Mouse (Mus musculus): ENCODE results near the gene Surf2.
"Not testable (repeated sequence)": the region's sequence is repeated elsewhere in the genome, so short reads cannot be mapped to it uniquely, and the experiment has no call there.

The Surf2 gene

DNA sequence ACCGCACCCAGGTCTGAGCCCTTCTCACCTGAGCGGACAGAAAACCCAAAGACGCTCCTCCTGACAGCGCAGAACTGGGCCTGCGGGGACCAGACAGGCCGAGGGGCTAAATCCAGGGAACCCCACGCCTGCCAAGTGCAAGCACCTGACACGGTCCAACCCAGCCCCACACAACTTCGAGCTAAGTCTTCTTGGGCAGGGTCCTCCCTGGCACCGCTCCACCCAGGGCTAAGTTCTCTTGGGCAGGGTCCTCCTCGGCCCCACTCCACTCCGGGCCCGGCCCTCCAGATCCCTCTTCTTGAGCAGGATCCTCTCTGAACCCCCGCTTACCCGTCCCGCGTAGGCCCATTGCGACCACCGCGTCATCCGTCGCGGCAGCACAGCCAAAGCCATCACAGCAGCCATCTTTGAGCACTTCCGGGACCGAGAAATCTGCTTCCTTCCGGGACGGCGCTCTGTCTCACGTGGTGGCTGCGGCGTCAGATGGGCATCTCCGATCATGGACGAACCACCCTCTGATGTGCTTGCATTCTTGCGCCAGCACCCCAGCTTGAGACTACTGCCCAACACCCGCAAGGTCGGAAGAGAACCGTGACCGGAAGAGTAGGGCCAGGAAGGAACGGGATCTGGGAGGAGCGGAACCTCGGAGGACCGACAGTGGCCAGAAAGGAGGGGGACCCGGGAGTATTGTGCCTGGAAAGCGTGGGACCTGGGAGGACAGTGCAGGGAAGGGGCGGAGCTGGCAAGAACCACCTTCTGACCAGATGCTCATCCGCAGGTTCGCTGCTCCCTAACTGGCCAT is at the start of gene Surf2, which contains the start of gene Surf1:
Gene Surf2, plus strand, starts transcription at position 441 of the 802 bp plus-strand sequence.
Gene Surf1, minus strand, starts transcription at position 604 of the 802 bp plus-strand sequence.
- peaks cover 15% of the 10 kb centered on the region for H3K36me3 ChIP-seq (ENCODE audit: control insufficient read depth, insufficient read depth, low read length, poor library complexity, severe bottlenecking)
- no peaks in the 10 kb centered on the region for H3K27me3 ChIP-seq (ENCODE audit: control insufficient read depth, insufficient read depth, low read length, poor library complexity, severe bottlenecking)
- peak; percentile 86 for DNase-seq (ENCODE audit: low read depth, low spot score)

DNA sequence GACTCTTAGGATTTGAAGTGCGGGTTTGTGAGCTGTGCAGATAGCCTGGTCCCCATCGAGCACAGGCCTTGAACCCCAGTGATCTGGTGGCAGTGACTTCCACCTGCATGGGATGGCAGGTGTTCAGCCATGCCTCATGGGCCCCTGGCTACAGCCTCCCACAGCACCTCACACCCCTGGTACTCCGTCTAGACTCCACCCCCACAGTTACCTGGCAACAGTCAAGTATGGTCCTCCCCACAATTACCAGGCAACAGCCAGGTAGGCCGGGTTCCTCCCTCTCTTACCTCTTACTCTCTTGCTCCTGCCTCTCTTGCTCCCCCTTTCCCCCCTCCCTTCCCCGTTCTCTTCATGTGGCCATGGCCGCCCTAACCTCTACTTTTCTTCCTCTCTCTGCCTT is 45.5 kb upstream of the Surf2 start:
- Histone ChIP-seq H3K36me3 (ENCODE audit: control insufficient read depth, insufficient read depth, low read length, poor library complexity, severe bottlenecking) (no peaks in the 10 kb centered on the region), H3K27me3 (ENCODE audit: control insufficient read depth, insufficient read depth, low read length, poor library complexity, severe bottlenecking) (no peaks in the 10 kb centered on the region; the same call in 1 of the 2 replicates)
- DNase-seq (ENCODE audit: low read depth, low spot score): no peak

DNA sequence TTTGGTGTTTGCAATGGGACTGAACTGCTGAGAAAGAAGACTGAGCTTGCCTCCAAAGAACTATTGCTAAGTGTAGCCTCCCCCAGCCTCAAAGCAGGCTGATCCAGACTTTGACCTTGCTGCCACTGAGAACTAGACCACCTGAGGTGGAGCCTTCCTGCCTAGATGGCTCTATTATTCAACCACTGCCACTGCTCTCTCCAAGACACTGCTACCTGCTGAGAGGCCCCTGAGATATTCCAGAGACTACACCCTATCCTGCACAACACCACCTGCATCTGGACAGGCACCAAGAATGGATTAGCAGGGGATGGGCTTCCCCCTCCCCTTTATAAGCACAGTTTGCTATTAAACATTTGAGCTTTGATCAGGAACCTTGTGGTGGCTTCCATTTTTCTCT is 37.6 kb upstream of the Surf2 start:
- no peaks in the 10 kb centered on the region for H3K27me3 ChIP-seq (ENCODE audit: control insufficient read depth, insufficient read depth, low read length, poor library complexity, severe bottlenecking)
- H3K36me3 ChIP-seq (ENCODE audit: control insufficient read depth, insufficient read depth, low read length, poor library complexity, severe bottlenecking): no peaks in the 10 kb centered on the region
- no peak for DNase-seq (ENCODE audit: low read depth, low spot score)

DNA sequence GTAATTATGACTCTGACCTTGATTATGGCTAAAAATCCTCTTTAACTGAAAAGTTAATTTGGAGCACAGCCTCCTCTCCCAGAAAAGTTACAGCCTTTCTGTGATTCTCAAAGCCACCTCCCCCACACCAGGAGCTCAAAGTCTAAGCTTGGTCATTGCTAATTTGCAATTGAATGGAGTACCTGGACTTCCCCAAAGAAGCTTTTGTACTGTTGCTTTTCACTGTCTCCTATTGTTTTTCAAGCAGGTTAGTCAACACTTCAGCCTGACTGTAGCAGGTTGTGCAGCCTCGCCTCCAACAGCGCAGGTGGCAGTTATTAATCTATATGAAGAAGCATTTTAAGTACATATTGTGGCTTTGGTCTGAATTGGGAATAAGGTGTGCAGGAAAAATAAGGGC is 30.6 kb upstream of the Surf2 start:
- H3K36me3 ChIP-seq (ENCODE audit: control insufficient read depth, insufficient read depth, low read length, poor library complexity, severe bottlenecking); H3K27me3 ChIP-seq (ENCODE audit: control insufficient read depth, insufficient read depth, low read length, poor library complexity, severe bottlenecking); DNase-seq (ENCODE audit: low read depth, low spot score): not testable (repeated sequence)

DNA sequence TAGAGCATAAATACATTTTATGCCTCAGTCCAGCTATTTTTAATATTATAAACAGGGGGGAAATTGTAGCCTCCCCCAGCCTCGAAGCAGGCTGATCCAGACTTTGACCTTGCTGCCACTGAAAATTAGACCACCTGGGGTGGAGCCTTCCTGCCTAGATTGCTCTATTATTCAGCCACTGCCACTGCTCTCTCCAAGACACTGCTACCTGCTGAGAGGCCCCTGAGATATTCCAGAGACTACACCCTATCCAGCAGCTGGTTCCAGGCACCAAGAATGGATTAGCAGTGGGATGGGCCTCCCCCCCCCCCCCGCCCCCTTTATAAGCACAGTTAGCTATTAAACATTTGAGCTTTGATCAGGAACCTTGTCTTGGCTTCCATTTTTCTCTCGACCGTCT is 30.0 kb upstream of the Surf2 start:
- not testable (repeated sequence) for DNase-seq (ENCODE audit: low read depth, low spot score); H3K27me3 ChIP-seq (ENCODE audit: control insufficient read depth, insufficient read depth, low read length, poor library complexity, severe bottlenecking); H3K36me3 ChIP-seq (ENCODE audit: control insufficient read depth, insufficient read depth, low read length, poor library complexity, severe bottlenecking)

DNA sequence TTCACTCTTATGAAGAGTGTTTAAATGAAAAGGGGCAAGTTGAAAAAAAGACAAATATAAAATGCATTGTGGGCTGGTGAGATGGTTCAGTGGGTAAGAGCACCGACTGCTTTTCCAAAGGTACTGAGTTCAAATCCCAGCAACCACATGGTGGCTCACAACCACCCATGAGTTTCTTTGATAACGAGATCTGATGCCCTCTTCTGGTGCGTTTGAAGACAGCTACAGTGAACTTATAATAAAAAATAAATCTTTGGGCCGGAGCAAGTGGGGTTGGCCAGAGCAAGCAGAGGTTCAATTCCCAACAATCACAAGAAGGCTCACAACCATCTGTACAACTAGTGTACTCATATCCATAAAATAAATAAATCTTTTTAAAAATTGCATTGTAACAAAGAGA is 20.3 kb upstream of the Surf2 start:
- Histone ChIP-seq H3K27me3 (ENCODE audit: control insufficient read depth, insufficient read depth, low read length, poor library complexity, severe bottlenecking) (no peaks in the 10 kb centered on the region), H3K36me3 (ENCODE audit: control insufficient read depth, insufficient read depth, low read length, poor library complexity, severe bottlenecking) (peaks cover 19% of the 10 kb centered on the region; the same call in 1 of the 2 replicates)
- no peak for DNase-seq (ENCODE audit: low read depth, low spot score)

DNA sequence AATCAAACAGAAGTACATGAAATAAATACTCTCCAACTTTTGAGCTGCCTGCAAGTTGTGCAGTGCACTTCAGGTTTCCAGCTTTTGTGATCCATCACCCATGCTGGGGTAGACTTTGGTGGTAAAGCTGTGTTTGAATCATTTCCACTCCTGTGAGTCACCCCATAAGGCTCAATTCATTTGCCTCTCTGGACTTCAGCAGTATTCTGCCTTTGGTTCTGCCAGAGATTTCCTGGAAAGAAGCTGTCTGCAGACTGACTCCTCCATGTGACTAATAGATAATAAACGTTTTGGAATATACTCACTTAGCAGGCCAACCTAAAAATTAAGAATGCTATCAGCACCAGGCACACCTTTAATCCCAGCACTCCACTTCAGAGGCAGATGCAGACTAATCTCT is 15.4 kb upstream of the Surf2 start:
- Histone ChIP-seq H3K27me3 (ENCODE audit: control insufficient read depth, insufficient read depth, low read length, poor library complexity, severe bottlenecking) (no peaks in the 10 kb centered on the region), H3K36me3 (ENCODE audit: control insufficient read depth, insufficient read depth, low read length, poor library complexity, severe bottlenecking) (peaks cover 6% of the 10 kb centered on the region; the same call in 1 of the 2 replicates)
- no peak for DNase-seq (ENCODE audit: low read depth, low spot score)

DNA sequence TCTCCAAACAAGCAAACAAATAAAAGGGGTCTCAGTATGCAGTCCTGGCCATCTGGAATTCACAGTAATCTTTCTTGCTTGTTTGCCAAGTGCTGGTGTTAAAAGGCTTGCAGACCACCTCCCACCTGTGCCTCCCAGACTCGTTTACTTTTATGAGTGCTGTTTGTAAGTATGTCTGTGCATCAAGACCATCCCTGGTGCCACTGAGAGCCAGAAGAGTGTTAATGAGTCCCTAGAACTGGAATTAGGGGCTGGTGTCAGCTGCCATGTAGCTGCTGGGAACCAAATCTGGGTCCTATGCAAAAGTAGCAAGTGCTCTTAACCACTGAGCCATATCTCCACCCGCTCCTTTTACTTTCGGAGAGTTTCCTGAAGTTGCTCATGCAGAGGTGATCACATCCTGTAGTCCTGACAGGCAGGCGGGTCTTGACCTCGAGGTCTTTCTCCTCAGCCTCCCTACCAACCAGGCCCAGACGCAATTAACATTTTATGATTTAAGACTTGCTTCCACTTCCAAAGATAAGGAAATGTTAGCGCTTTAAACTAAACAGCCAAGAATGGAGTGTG is 14.2 kb upstream of the Surf2 start:
- peaks cover 6% of the 10 kb centered on the region; the same call in 1 of the 2 replicates for H3K36me3 ChIP-seq (ENCODE audit: control insufficient read depth, insufficient read depth, low read length, poor library complexity, severe bottlenecking)
- peak; percentile 52 for DNase-seq (ENCODE audit: low read depth, low spot score)
- H3K27me3 ChIP-seq (ENCODE audit: control insufficient read depth, insufficient read depth, low read length, poor library complexity, severe bottlenecking): no peaks in the 10 kb centered on the region

DNA sequence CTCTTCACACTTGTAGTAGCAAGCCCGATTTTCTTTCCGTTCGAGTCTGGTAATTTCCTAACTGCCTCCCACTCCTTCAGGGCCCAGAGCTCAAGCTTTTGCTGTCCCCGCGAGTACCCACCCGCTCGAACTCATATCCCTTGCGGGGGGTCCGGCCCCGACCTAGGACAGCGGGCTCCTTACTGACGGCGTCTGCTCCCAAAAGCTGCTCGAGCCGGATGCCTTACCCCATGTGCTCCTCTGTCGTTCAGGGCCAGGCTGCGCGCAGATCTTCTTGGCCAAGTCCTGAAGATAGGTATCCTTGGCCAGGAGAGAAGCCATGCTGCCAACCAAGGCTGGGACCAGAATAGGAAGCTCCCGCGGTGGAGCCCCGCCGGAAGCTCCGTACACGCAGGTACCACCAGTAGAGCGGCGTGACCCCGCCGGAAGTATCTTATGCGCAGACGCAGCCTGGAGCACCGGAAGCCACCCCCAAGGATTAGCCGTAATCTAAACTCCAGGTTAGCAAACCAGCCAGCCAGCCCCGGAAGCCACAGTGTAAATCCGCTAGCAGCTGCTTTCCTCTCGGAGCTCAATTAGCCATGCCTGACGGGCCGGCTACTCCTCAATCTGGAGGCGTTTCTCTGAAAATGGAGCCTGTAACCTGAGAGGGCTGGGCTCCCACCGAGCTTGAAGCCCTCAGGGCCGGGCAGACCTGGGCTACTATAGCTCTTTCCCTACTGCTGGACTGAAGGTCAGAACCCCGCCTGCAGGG is 13.5 kb upstream of the Surf2 start, which contains the start of gene Surf6:
Gene Surf6, minus strand, starts transcription at position 413 of the 754 bp plus-strand sequence.
- no peaks in the 10 kb centered on the region for H3K27me3 ChIP-seq (ENCODE audit: control insufficient read depth, insufficient read depth, low read length, poor library complexity, severe bottlenecking)
- peak; percentile 94 for DNase-seq (ENCODE audit: low read depth, low spot score)
- H3K36me3 ChIP-seq (ENCODE audit: control insufficient read depth, insufficient read depth, low read length, poor library complexity, severe bottlenecking): peaks cover 5% of the 10 kb centered on the region; the same call in 1 of the 2 replicates

DNA sequence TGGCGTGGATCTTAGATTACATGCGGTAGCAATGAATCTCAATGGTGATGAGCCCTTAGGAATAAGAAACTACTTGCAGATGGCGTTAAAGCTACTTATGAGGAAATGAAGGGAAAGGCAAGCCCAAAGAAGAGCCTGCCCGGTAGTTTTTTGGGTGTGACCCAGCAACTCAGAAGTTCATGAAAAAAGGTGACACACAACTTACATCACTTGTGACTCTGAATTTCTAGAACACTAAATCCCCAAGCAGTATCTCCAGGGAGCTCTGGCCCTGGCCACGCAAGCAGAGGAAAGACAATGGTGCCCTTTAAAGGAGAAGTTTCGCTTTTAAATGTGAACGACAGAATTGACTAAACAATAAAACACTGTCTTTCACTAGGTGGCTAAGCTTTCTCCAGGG is 12.9 kb upstream of the Surf2 start:
- peak; percentile 28 for DNase-seq (ENCODE audit: low read depth, low spot score)
- no peaks in the 10 kb centered on the region for H3K27me3 ChIP-seq (ENCODE audit: control insufficient read depth, insufficient read depth, low read length, poor library complexity, severe bottlenecking)
- 0 out of 2 replicates have a peak, but pooled peaks cover 2% of the 10 kb centered on the region for H3K36me3 ChIP-seq (ENCODE audit: control insufficient read depth, insufficient read depth, low read length, poor library complexity, severe bottlenecking)

DNA sequence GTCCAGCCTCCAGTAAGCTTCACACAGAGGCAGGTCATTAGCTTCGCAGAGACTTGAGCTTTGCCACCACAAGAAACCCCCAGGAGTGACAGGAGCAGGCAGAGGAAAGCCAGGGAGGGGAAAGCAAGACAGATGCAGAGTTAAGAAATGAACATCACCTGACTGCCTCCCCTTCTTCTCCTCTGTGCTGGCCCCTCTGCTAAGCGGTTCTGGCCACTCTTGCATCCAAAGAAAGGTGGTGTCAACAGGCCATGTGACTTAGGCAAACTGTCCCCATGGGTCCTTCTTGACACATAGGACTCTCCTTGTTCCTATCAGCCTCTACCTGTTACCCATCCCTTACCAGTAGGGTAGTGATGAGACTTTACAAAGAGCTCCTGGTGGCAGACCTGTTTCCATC is 10.2 kb upstream of the Surf2 start:
- H3K27me3 ChIP-seq (ENCODE audit: control insufficient read depth, insufficient read depth, low read length, poor library complexity, severe bottlenecking): no peaks in the 10 kb centered on the region
- no peak for DNase-seq (ENCODE audit: low read depth, low spot score)
- H3K36me3 ChIP-seq (ENCODE audit: control insufficient read depth, insufficient read depth, low read length, poor library complexity, severe bottlenecking): no peaks in the 10 kb centered on the region

DNA sequence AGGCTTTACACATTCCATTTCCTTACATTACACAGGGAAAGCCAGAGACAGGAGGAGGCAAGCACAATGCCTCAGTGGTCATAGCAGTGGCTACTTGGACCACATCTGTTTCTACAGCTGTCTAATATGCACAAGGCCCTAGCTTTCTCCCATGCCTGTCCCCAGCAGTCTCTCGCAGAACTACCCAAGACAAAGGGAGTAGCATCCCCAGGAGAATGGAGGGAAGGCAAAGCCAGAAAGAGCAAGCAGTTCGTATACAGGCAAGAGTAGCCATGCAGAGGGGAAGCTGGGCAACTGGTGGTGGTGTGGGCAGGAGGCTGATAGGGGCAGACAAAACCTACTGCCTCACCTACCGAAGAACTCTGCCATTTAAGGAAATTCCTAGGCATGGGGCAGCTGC is 9.7 kb upstream of the Surf2 start:
- Histone ChIP-seq H3K36me3 (ENCODE audit: control insufficient read depth, insufficient read depth, low read length, poor library complexity, severe bottlenecking) (peaks cover under 1% of the 10 kb centered on the region), H3K27me3 (ENCODE audit: control insufficient read depth, insufficient read depth, low read length, poor library complexity, severe bottlenecking) (no peaks in the 10 kb centered on the region)
- DNase-seq (ENCODE audit: low read depth, low spot score): no peak

DNA sequence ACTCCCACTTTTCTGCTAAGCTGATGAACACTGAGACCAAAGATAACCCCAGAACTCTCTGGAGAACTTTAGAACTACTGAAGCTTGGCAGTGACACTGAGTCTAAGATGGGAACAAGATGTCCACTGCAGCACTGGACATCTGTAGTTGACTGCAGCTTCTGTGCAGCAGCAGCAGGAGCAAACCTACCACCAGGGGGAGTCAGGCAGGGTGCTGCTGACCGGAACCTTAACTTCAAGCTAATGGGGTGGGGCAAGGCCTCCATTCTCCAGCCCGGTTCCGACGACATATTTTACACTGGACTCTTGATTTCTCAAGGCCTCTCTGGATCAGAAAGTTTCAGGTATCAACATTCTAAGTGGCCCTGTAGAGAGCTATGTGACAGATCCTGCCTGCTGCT is 9.1 kb upstream of the Surf2 start:
- Histone ChIP-seq H3K27me3 (ENCODE audit: control insufficient read depth, insufficient read depth, low read length, poor library complexity, severe bottlenecking) (no peaks in the 10 kb centered on the region), H3K36me3 (ENCODE audit: control insufficient read depth, insufficient read depth, low read length, poor library complexity, severe bottlenecking) (peaks cover 5% of the 10 kb centered on the region)
- DNase-seq (ENCODE audit: low read depth, low spot score): peak; percentile 75

DNA sequence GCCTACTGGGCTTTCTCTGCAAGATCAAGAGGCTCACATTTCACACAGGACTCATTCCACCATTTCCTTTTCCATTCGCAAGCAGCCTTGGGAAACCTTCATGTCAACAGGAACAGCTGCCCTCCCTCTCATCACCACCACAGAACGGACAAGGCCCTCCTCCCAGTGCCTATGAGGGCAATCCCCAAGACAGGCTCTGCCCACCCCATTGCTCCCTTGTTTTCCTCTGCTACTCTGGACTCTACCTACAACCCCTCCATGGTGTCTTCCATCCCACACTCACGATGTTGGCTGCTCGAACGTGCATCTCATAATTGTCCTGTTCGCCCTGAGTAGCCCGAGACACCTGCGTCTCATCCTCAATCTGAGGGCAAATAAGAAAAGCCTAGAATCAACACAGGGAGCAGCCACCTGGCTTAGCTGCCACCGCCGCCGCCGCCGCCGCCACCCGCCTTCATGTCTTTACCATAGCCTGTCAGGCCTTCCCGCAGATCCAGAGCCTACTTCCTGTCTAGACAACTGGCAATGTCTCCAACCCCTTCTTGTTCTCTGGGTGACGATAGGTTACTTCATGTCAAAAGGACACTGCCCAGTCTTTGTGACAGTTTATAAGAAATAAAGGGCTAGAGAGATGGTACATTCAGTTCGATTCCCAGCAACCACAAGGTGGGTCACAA is 7.3 kb upstream of the Surf2 start:
- peaks cover 13% of the 10 kb centered on the region for H3K36me3 ChIP-seq (ENCODE audit: control insufficient read depth, insufficient read depth, low read length, poor library complexity, severe bottlenecking)
- no peak for DNase-seq (ENCODE audit: low read depth, low spot score)
- H3K27me3 ChIP-seq (ENCODE audit: control insufficient read depth, insufficient read depth, low read length, poor library complexity, severe bottlenecking): no peaks in the 10 kb centered on the region

All from splenic B cell, adult 2 months (primary cell).